In the genomic region with DNA sequence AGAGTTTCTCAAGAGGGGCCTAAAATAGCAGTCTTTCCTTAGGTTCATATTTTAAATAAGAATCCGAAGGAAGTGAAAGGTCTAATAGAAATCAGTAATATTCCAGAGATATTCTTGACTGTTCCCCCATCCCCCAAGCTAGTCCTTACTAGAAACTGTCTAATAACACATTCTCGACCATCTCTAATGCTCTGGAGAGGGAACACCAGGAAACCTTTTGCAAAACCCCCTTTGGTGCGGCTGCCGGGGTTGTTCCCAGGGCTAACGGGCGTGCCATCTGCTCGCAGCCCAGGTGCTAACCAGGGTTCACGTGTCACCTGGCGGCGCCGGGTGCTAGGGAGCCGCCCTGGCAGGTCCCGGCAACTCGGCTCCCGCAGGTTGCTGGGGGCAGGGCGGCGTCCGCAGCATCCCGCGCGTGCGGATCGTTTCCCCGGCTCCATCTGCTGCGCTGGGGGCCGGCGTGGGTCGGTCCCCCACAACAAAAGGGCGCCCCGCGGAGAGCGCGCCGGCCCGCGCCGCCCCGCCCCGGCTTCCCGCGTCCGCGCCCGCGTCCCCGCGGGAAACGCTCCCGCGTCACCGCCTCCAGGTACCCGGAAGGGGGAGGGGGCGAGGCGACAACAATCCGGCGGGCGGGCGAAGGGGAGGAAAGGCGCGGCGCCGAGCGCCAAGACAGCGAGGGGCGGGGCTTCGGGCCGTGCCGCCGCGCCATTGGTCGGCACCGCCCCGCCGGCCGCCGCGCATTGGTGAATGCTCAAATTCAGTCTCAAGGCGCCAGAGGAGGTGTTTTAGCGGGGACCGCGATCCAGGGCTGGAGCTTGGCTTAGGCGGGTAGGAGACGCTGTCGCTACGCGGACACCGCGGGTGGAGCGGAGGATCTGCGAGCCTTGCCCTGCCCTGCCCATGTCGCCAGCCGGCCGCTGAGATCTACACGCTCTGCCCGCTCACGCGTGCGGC, we compare ENCODE assay signal across 8 mouse cellular contexts. TPM values are rescaled to one million over a fixed set of nuclear protein-coding genes. Genes with fewer than 3 reads are reported as not detected.
A peak's percentile ranks its signal among the peaks of the same experiment; 100 is the strongest.
DNase-seq lines count a peak whose midpoint lies in the region; ATAC-seq lines count a peak whose summit lies in the region.

A gene (plus strand): TSS at position 754 of the 954 bp plus-strand sequence.

- H3K36me3 ChIP-seq in hindbrain, embryonic 13.5 days: 0 out of 2 replicates have a peak, but pooled peaks cover 9% of the 10 kb centered on the region

- H3K4me3 ChIP-seq in hindbrain, embryonic 13.5 days: peak within 1 kb of the TSS; percentile 81

- peak within 1 kb of the TSS; percentile 89 for H3K9ac ChIP-seq in hindbrain, embryonic 13.5 days

- H3K9me3 ChIP-seq in hindbrain, embryonic 13.5 days: no peaks in the 10 kb centered on the region

- H3K4me1 ChIP-seq in hindbrain, embryonic 13.5 days (replicated peaks): peaks cover 15% of the 10 kb centered on the region

- H3K27me3 ChIP-seq in hindbrain, embryonic 13.5 days: no peaks in the 10 kb centered on the region

- ATAC-seq in hindbrain, embryonic 13.5 days (ENCODE audit: low FRiP score): peak; percentile 98

- H3K27ac ChIP-seq in hindbrain, embryonic 13.5 days: peak within 1 kb of the TSS; percentile 88

- peak; percentile 93 for DNase-seq in NIH3T3 (ENCODE audit: low read depth)
- peak; percentile 92 for DNase-seq in cerebellum, adult 9-11 months
- DNase-seq in frontal cortex, postnatal 10 days (ENCODE audit: low spot score in 2 of 2): peak; percentile 82 to 91
- peak; percentile 78 for DNase-seq in left cerebral cortex, adult 11 months (ENCODE audit: low spot score)
- DNase-seq in lung, postnatal 4 days: peak; percentile 92 to 95
- DNase-seq in retina, postnatal 7 days (ENCODE audit: low read depth, low spot score): peak; percentile 83
- peak; percentile 81 for DNase-seq in urinary bladder, adult 2 months (ENCODE audit: low spot score)

- peak within 1 kb of the TSS; percentile 91 for H3K4me2 ChIP-seq in hindbrain, embryonic 13.5 days

- under 1% methylated on average over 77 of the region's 98 CpGs for WGBS in hindbrain, embryonic 13.5 days

RNA-seq across cellular contexts. Expression of the gene that starts here (rescaled TPM):
- polyA plus RNA-seq in hindbrain, embryonic 13.5 days (2015; fragmentation: Nextera tagmentation; extraction: Ambion mirVana): 8.4 and 8.9 TPM in 2 replicates
- polyA plus RNA-seq in urinary bladder, adult 2 months (2012; rRNA removed): 0.11 and 0.40 TPM in 2 replicates

Comparison
In these comparisons a context has a peak if more than half of its experiments do, and no peak if none do; other contexts are left out.
1. Peak in every context shown above with its lines: DNase-seq, ATAC-seq, H3K4me3 ChIP-seq and H3K27ac ChIP-seq.
2. Peak in DNase-seq in urinary bladder, adult 2 months; RNA of the gene not detected or under 1 TPM.